Mouse (Mus musculus) cortical plate, adult 2 months (tissue): ENCODE measurements around the gene Irf4.

Experiments used
- CTCF ChIP-seq: fragments of 200-500 bp; IDR thresholded peaks from 2 replicates; pipeline ENCODE4 v1.5.1; 2011; ENCODE audit warnings: mild to moderate bottlenecking, control low read depth, low read length; ENCODE audit not compliant: insufficient read depth; ENCODE audit errors: extremely low read depth
- POLR2A ChIP-seq: fragments of 200-500 bp; IDR thresholded peaks from 2 replicates; pipeline ENCODE4 v1.6.1; 2011; ENCODE audit warnings: mild to moderate bottlenecking, low read length, control low read depth; ENCODE audit not compliant: insufficient read depth; ENCODE audit errors: extremely low read depth

DNA sequence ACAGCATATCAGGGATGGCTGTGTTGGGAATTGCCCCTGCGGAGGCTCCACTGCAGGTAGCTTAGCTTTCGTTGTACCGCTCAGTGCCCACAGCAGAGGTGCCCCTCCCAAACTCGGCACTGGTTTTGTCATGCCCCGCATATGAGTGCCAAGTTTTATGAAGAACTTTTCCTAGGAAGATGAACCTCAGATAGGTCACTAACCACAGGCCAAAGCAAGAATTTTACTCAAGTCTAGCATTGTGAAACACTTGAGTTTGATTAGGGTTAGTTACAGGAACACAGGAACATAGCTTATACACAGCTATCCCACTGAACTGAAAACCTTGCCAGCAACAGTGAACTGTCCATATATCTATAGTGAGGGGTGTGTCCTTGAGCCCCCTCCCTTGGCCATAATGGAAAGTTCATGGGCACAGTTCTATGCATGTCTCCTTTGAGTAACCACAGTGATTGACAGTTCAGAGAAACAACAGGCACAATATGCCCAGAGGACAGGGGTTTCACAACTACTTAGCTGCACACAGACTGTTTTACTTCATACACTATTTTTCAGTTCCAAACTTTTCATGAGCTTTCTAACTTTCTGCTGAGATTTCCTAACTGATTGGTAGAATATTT is 53.4 kb downstream of the Irf4 start:
- no peak for TF ChIP-seq POLR2A
- TF ChIP-seq CTCF, result no peak
